ENCODE assay signal across 33 mouse cellular contexts in the genomic region with DNA sequence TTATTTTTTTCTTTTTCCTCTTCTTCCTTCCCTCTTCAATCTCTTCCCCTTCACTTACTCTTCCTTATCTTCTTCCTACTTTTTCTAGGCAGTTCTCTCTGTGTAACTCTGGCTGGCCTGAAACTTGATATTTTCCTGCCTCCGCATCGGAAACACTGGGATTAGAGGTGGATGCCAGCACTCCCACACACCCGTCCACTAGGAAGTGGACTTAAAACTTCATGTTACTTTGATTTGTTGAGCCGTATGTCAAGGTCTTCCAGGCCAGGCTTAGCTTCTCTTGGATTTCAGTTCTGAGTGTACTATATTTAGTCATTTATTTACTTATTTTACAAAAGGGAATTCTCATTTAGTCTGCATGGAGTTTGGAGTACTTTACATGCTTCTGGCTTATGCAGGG.
DNase-seq lines count a peak whose midpoint lies in the region; ATAC-seq and TF ChIP-seq lines count a peak whose summit lies in the region.
"Had no signal": no experiment of that assay in that cellular context is flagged by ENCODE, and none has a peak within 500 bp of the region (broad histone marks: within the 10 kb centered on the region; RNA-seq: fewer than 3 reads in every experiment).

No protein-coding gene starts in this region.

- H3K4me2 ChIP-seq in lung, embryonic 16.5 days (ENCODE audit: low read depth, low read length) = no peak overlapping the region
- no peak overlapping the region for H3K4me2 ChIP-seq in stomach, embryonic 14.5 days (replicated peaks; ENCODE audit: low read depth, low read length)
- no peak overlapping the region for H3K4me2 ChIP-seq in stomach, postnatal 0 days (replicated peaks; ENCODE audit: low read depth)
- H3K4me2 ChIP-seq: heart, embryonic 13.5 days; hindbrain, embryonic 15.5 days; limb, embryonic 13.5 days; liver, embryonic 12.5 days; neural tube, embryonic 15.5 days had no signal

- no peak for TF ChIP-seq EP300 in stomach, postnatal 0 days (optimal IDR thresholded peaks at IDR 0.05)

- peaks cover 6% of the 10 kb centered on the region; the same call in 1 of the 2 replicates for H3K9me3 ChIP-seq in lung, embryonic 16.5 days (ENCODE audit: control insufficient read depth, low read length)
- H3K9me3 ChIP-seq in stomach, embryonic 14.5 days (ENCODE audit: control insufficient read depth, low read depth, low read length) = peaks cover 6% of the 10 kb centered on the region; the same call in 1 of the 2 replicates
- 0 out of 2 replicates have a peak, but pooled peaks cover 3% of the 10 kb centered on the region for H3K9me3 ChIP-seq in stomach, postnatal 0 days (ENCODE audit: control insufficient read depth, low read length)
- H3K9me3 ChIP-seq: heart, embryonic 13.5 days; hindbrain, embryonic 15.5 days; liver, embryonic 12.5 days; neural tube, embryonic 15.5 days had no signal

- H3K9ac ChIP-seq in lung, embryonic 16.5 days (ENCODE audit: low read length) = no peak overlapping the region
- H3K9ac ChIP-seq in stomach, embryonic 14.5 days (replicated peaks; ENCODE audit: low read depth, low read length) = no peak overlapping the region
- no peak overlapping the region for H3K9ac ChIP-seq in stomach, postnatal 0 days (ENCODE audit: low read length)
- H3K9ac ChIP-seq: forebrain, postnatal 0 days; heart, embryonic 13.5 days; hindbrain, embryonic 15.5 days; limb, embryonic 13.5 days; liver, embryonic 12.5 days; liver, postnatal 0 days; neural tube, embryonic 15.5 days had no signal

- no peak overlapping the region for H3K27ac ChIP-seq in kidney, adult 2 months (ENCODE audit: insufficient read depth, low read depth, low read length)
- H3K27ac ChIP-seq in lung, embryonic 16.5 days (ENCODE audit: low read length) = peak overlapping the region; percentile 56
- peak overlapping the region; percentile 48; the same call in 1 of the 2 replicates for H3K27ac ChIP-seq in stomach, embryonic 14.5 days (ENCODE audit: low read length)
- peak overlapping the region; percentile 74 for H3K27ac ChIP-seq in stomach, postnatal 0 days (replicated peaks)
- H3K27ac ChIP-seq: heart, embryonic 13.5 days; hindbrain, embryonic 10.5 days; hindbrain, embryonic 15.5 days; layer of hippocampus, adult 2 months; left cerebral cortex, adult 2 months; limb, embryonic 13.5 days; liver, embryonic 12.5 days; neural tube, embryonic 15.5 days had no signal

- H3K27me3 ChIP-seq in kidney, adult 2 months (replicated peaks; ENCODE audit: control insufficient read depth, insufficient read depth, low read length) = no peaks in the 10 kb centered on the region
- H3K27me3 ChIP-seq in lung, embryonic 16.5 days (ENCODE audit: control insufficient read depth, insufficient read depth, low read depth, low read length) = no peaks in the 10 kb centered on the region
- no peaks in the 10 kb centered on the region for H3K27me3 ChIP-seq in stomach, embryonic 14.5 days (ENCODE audit: control insufficient read depth, insufficient read depth, low read length)
- H3K27me3 ChIP-seq in stomach, postnatal 0 days (ENCODE audit: control insufficient read depth, insufficient read depth, low read length) = no peaks in the 10 kb centered on the region
- H3K27me3 ChIP-seq: heart, embryonic 13.5 days; hindbrain, embryonic 15.5 days; limb, embryonic 13.5 days; liver, embryonic 12.5 days; neural tube, embryonic 15.5 days had no signal

- DNase-seq in kidney, postnatal 10 days = peak; percentile 31
- DNase-seq in kidney, adult 2 months = no peak
- no peak for DNase-seq in lung, adult 18-20 months
- no peak for DNase-seq in stomach, postnatal 0 days (ENCODE audit: low spot score)
- no peak for DNase-seq in ovary, postnatal 14 days (ENCODE audit: low spot score)
- DNase-seq: adrenal gland, adult 2 months; adrenal gland, postnatal 36 days; B cell, adult 2 months; cerebellum, adult 18-20 months; cerebellum, postnatal 10 days; forebrain, postnatal 0 days; gastrocnemius, postnatal 10 days; heart, postnatal 10 days; kidney, postnatal 14 days; liver, postnatal 0 days; midbrain, embryonic 14.5 days; right cerebral cortex, adult 18-20 months; spleen, adult 18-20 months; thymus, adult 18-20 months; thymus, postnatal 25 days had no signal

- no peak overlapping the region for H3K4me3 ChIP-seq in kidney, adult 2 months (ENCODE audit: insufficient read depth, low read depth, low read length)
- H3K4me3 ChIP-seq in lung, embryonic 16.5 days (ENCODE audit: low read length) = no peak overlapping the region
- no peak overlapping the region for H3K4me3 ChIP-seq in stomach, embryonic 14.5 days (ENCODE audit: low read depth, low read length)
- H3K4me3 ChIP-seq in stomach, postnatal 0 days (ENCODE audit: low read depth, low read length) = no peak overlapping the region
- H3K4me3 ChIP-seq: erythroblast, embryonic 14.5 days; heart, embryonic 13.5 days; hindbrain, embryonic 10.5 days; hindbrain, embryonic 15.5 days; layer of hippocampus, adult 2 months; left cerebral cortex, adult 2 months; limb, embryonic 13.5 days; liver, embryonic 12.5 days; neural tube, embryonic 15.5 days had no signal

- WGBS in kidney, adult 2 months = 31% methylated on average over 4 of the region's 4 CpGs
- 12% methylated on average over 4 of the region's 4 CpGs for WGBS in lung, embryonic 16.5 days
- 24% methylated on average over 4 of the region's 4 CpGs for WGBS in stomach, embryonic 14.5 days
- 8% methylated on average over 4 of the region's 4 CpGs for WGBS in stomach, postnatal 0 days

- no peak for ATAC-seq in lung, embryonic 16.5 days (ENCODE audit: low read depth)
- ATAC-seq in stomach, embryonic 14.5 days (ENCODE audit: insufficient number of reproducible peaks, insufficient read depth, low FRiP score, low read depth) = peak; percentile 33; the same call in 1 of the 2 replicates
- peak; percentile 31; the same call in 1 of the 2 replicates for ATAC-seq in stomach, postnatal 0 days (ENCODE audit: low FRiP score, low TSS enrichment)
- ATAC-seq: activated CD4-positive, CD25-positive, alpha-beta regulatory T cell, adult 4 months; forebrain, postnatal 0 days; inflammation-experienced regulatory T-cells, adult 6 months; liver, embryonic 12.5 days; liver, postnatal 0 days had no signal

- TF ChIP-seq CTCF in kidney, adult 2 months (conservative IDR thresholded peaks at IDR 0.05; ENCODE audit: insufficient read depth, insufficient read length, low read depth, low read length) = no peak
- no peak for TF ChIP-seq CTCF in stomach, postnatal 0 days (IDR thresholded peaks at IDR 0.05; ENCODE audit: low read depth)

- no peak for TF ChIP-seq POLR2A in kidney, adult 2 months (IDR thresholded peaks at IDR 0.05; ENCODE audit: low read depth, low read length)

- no peaks in the 10 kb centered on the region for H3K4me1 ChIP-seq in kidney, adult 2 months (ENCODE audit: control insufficient read depth, insufficient read depth, low read length)
- H3K4me1 ChIP-seq in lung, embryonic 16.5 days (replicated peaks; ENCODE audit: control insufficient read depth, insufficient read depth, low read length) = peaks cover 15% of the 10 kb centered on the region
- peaks cover 15% of the 10 kb centered on the region; the same call in 1 of the 2 replicates for H3K4me1 ChIP-seq in stomach, embryonic 14.5 days (ENCODE audit: control insufficient read depth, insufficient read depth, low read length)
- no peaks in the 10 kb centered on the region for H3K4me1 ChIP-seq in stomach, postnatal 0 days (replicated peaks; ENCODE audit: control insufficient read depth, insufficient read depth)
- H3K4me1 ChIP-seq: heart, embryonic 13.5 days; hindbrain, embryonic 15.5 days; liver, embryonic 12.5 days; neural tube, embryonic 15.5 days had no signal

- no peaks in the 10 kb centered on the region for H3K36me3 ChIP-seq in kidney, adult 2 months (ENCODE audit: control insufficient read depth, insufficient read depth, low read length)
- no peaks in the 10 kb centered on the region for H3K36me3 ChIP-seq in lung, embryonic 16.5 days (ENCODE audit: control insufficient read depth, insufficient read depth, low read length)
- no peaks in the 10 kb centered on the region for H3K36me3 ChIP-seq in stomach, embryonic 14.5 days (ENCODE audit: control insufficient read depth, insufficient read depth, low read length)
- H3K36me3 ChIP-seq in stomach, postnatal 0 days (ENCODE audit: control insufficient read depth, insufficient read depth, low read length) = no peaks in the 10 kb centered on the region
- H3K36me3 ChIP-seq: heart, embryonic 13.5 days; hindbrain, embryonic 10.5 days; hindbrain, embryonic 15.5 days; limb, embryonic 13.5 days; liver, embryonic 12.5 days; neural tube, embryonic 15.5 days had no signal
